Mouse (Mus musculus): Measurements from ENCODE around the gene Agap3. TPM values are rescaled to one million over a fixed set of nuclear protein-coding genes. Genes with fewer than 3 reads are reported as not detected.

The Agap3 gene
- 41.7 and 46.5 TPM in 2 replicates for polyA plus RNA-seq (2014; fragmentation: Nextera tagmentation; extraction: Ambion mirVana)

DNA sequence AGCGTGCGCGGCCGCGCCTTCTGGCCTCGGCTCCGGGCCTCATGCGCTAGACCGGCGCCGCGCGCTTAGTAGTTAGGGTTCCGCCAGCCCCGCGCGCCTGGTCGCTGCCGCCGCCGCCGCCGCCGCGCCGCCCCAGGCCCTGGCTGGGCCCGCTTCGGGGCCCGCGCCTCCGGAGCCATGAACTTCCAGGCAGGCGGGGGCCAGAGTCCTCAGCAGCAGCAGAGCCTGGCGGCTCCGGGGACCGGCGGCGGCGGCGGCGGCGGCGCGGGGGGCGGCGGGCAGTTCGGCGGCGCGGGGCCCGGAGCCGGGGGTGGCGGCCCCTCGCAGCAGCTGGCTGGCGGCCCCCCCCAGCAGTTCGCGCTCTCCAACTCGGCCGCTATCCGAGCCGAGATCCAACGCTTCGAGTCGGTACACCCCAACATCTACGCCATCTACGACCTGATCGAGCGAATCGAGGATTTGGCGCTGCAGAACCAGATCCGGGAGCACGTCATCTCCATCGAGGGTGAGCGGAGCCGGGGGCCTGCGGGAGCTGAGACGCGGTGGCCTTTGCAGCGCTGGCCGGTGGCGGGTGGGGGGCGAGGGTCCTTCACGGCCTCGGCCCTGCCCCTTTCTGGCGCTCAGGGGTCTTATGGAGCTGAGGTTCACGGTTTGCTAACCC lies at the start of gene Agap3:
Agap3 (plus strand) TSS at position 148 of the 661 bp plus-strand sequence.
- Histone ChIP-seq H3K27ac (ENCODE audit: low read depth) (peak within 1 kb of the TSS; percentile 78), H3K9ac (peak within 1 kb of the TSS; percentile 89), H3K4me3 (ENCODE audit: low read depth, low read length) (peak within 1 kb of the TSS; percentile 80), H3K9me3 (ENCODE audit: low read depth, low read length) (no peaks in the 10 kb centered on the region), H3K36me3 (ENCODE audit: insufficient read depth) (no peaks in the 10 kb centered on the region), H3K27me3 (ENCODE audit: insufficient read depth, low read length) (no peaks in the 10 kb centered on the region), H3K4me2 (peak within 1 kb of the TSS; percentile 96), H3K4me1 (ENCODE audit: insufficient read depth) (peaks cover 25% of the 10 kb centered on the region)
- TF ChIP-seq CTCF (IDR thresholded peaks at IDR 0.05; ENCODE audit: low read depth): no peak
- DNase-seq (peak; percentile 58), ATAC-seq (ENCODE audit: insufficient read depth) (0 out of 2 replicates have a peak, but pooled peaks have one; percentile 1)
- WGBS: under 1% methylated on average over 59 of the region's 85 CpGs

DNA sequence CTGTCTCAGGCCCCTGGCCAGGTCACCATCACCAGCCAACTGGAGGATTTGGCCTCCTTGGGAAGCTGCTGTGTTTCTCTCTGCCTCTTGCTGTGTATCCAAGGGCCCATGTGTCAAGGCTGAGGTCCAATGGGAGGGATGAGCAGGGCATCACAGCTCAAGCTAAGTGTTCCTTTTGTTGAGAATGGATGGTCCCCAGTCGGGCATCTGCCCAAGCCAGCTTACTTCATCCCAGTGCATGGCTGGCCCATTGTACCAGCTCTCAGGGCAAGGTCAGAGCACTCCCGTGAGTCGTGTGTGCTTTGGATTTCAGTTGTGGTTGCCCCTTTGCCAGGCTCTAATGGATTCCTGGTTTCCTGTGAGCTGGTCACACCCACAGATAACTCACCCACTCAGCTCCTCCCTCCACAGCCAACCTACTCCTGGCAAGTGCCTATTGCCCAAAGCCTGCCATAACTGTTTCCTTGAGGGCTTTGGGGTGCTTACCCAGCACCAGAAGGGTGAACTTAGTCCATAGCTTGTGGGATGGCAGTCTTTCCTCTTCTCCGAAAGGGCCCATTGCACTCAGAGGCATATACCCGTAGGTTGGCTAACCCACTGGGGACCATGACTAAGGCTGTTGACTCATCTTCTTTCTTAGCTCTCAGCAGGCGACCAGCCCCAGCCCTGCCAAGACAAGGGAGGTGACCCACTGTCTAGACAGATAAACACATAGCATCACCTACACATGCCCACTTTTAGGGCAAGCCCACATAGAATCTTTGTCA lies 47.2 kb upstream of the Agap3 start:
- WGBS: 83% methylated on average over 6 of the region's 6 CpGs
- TF ChIP-seq CTCF (IDR thresholded peaks at IDR 0.05; ENCODE audit: low read depth): no peak
- Histone ChIP-seq H3K4me3 (ENCODE audit: low read depth, low read length) (no peak overlapping the region), H3K27me3 (ENCODE audit: insufficient read depth, low read length) (no peaks in the 10 kb centered on the region), H3K36me3 (ENCODE audit: insufficient read depth) (peaks cover 51% of the 10 kb centered on the region; the same call in 1 of the 2 replicates), H3K27ac (ENCODE audit: low read depth) (no peak overlapping the region), H3K4me1 (ENCODE audit: insufficient read depth) (no peaks in the 10 kb centered on the region), H3K4me2 (no peak overlapping the region), H3K9ac (no peak overlapping the region), H3K9me3 (ENCODE audit: low read depth, low read length) (no peaks in the 10 kb centered on the region)
- ATAC-seq (ENCODE audit: insufficient read depth): no peak
- DNase-seq: no peak

DNA sequence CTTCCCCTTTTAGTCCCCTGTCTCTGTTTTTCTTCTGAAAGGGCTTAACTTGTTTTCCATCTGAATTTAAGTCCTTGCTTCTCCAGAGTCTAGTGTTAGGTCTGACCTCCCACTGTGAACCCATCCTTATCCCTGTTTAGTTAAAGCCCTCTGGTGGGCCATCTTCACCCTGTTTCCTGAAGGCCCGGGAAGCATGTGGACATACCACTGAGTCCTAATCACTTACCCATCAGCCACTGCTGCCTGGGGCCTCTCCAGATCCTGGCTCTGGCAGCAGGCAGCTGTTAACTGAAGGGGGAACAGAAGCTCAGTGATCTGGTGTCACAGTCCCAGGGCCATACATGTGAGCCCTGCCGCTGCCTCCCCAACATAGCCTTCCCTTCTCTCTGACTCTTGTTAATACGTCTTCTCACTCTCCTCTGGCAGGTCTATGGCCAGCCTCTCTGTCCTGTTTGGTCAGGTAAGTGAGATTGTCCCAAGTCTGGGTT lies 46.5 kb upstream of the Agap3 start:
- H3K27me3 ChIP-seq (ENCODE audit: insufficient read depth, low read length): no peaks in the 10 kb centered on the region
- no peaks in the 10 kb centered on the region for H3K9me3 ChIP-seq (ENCODE audit: low read depth, low read length)
- peaks cover 51% of the 10 kb centered on the region; the same call in 1 of the 2 replicates for H3K36me3 ChIP-seq (ENCODE audit: insufficient read depth)
- ATAC-seq (ENCODE audit: insufficient read depth) (no peak), DNase-seq (no peak)
- no peak for TF ChIP-seq CTCF (IDR thresholded peaks at IDR 0.05; ENCODE audit: low read depth)
- no peak overlapping the region for H3K4me2 ChIP-seq
- H3K27ac ChIP-seq (ENCODE audit: low read depth): no peak overlapping the region
- H3K4me3 ChIP-seq (ENCODE audit: low read depth, low read length): no peak overlapping the region
- H3K9ac ChIP-seq: no peak overlapping the region
- 66% methylated on average over 3 of the region's 3 CpGs for WGBS
- H3K4me1 ChIP-seq (ENCODE audit: insufficient read depth): no peaks in the 10 kb centered on the region

DNA sequence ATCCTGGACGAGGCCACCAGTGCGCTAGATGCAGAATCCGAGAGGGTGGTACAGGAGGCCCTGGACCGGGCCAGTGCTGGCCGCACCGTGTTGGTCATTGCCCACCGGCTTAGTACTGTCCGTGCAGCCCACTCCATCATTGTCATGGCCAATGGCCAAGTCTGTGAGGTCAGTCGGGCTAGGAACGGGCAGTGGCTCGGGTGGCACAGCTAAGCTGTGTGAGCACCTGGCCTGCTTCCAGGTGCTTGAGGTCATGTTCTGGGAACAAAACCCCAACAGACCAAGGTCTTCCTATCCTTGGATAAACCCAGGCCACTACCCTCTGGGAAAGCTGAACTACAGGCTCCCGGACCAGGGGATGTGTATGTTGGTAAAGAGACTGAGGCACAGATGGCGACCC lies 43.3 kb upstream of the Agap3 start:
- WGBS: 86% methylated on average over 13 of the region's 13 CpGs
- H3K36me3 ChIP-seq (ENCODE audit: insufficient read depth): peaks cover 27% of the 10 kb centered on the region; the same call in 1 of the 2 replicates
- no peak for ATAC-seq (ENCODE audit: insufficient read depth)

DNA sequence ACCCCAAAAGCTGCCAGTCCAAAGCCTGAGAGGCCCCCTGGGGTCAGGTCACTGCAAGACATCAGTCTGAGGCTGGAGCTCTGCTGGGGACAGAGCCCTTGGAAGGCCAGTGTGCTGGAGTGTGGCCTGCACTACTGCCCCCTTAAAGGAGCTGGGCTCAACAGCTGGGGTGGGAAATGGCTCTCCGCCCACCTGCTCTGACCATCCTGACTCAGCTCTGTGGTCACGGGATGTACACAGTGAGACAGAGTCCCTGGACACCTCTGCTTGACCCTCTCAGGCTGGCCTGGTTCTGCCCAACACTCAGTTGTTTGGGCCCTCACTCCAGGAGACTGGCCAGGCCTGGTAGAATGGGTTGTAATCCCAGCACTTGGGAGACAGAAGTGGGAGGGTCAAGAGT lies 42.5 kb upstream of the Agap3 start:
- no peak for DNase-seq
- Histone ChIP-seq H3K4me2 (no peak overlapping the region), H3K9me3 (ENCODE audit: low read depth, low read length) (no peaks in the 10 kb centered on the region), H3K27ac (ENCODE audit: low read depth) (no peak overlapping the region), H3K4me1 (ENCODE audit: insufficient read depth) (no peaks in the 10 kb centered on the region), H3K4me3 (ENCODE audit: low read depth, low read length) (no peak overlapping the region), H3K36me3 (ENCODE audit: insufficient read depth) (peaks cover 26% of the 10 kb centered on the region; the same call in 1 of the 2 replicates), H3K9ac (no peak overlapping the region), H3K27me3 (ENCODE audit: insufficient read depth, low read length) (0 out of 2 replicates have a peak, but pooled peaks cover 5% of the 10 kb centered on the region)
- no peak for ATAC-seq (ENCODE audit: insufficient read depth)
- TF ChIP-seq CTCF (IDR thresholded peaks at IDR 0.05; ENCODE audit: low read depth): no peak
- 73% methylated on average over 2 of the region's 2 CpGs for WGBS

More for the DNA sequence above, 43.3 kb upstream of the Agap3 start:
- DNase-seq: no peak
- H3K9me3 ChIP-seq (ENCODE audit: low read depth, low read length): no peaks in the 10 kb centered on the region
- H3K9ac ChIP-seq: no peak overlapping the region
- no peak overlapping the region for H3K4me2 ChIP-seq
- H3K27me3 ChIP-seq (ENCODE audit: insufficient read depth, low read length): no peaks in the 10 kb centered on the region
- H3K4me1 ChIP-seq (ENCODE audit: insufficient read depth): no peaks in the 10 kb centered on the region
- TF ChIP-seq CTCF (IDR thresholded peaks at IDR 0.05; ENCODE audit: low read depth): no peak
- no peak overlapping the region for H3K4me3 ChIP-seq (ENCODE audit: low read depth, low read length)
- no peak overlapping the region for H3K27ac ChIP-seq (ENCODE audit: low read depth)

DNA sequence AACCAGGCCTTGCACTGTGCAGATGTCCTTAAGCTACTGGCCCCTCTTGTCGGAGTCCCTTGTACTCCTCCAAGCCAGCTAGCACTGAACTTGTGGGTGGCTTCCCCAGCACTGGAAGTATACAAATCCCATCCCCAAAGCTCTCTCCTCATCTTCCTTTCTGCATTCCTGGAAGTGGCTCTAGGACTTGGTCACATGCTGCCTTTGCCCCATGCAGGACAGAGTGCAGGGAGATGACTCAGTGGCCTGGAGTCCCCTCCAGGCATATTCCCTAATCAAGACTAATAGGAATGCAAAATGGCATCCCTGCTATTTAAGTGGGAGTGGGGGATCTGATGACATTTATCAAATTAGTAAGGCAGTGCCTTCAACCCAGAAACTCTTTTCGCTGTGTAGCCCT lies 39.9 kb upstream of the Agap3 start:
- Histone ChIP-seq H3K4me3 (ENCODE audit: low read depth, low read length) (no peak overlapping the region), H3K9ac (no peak overlapping the region), H3K9me3 (ENCODE audit: low read depth, low read length) (no peaks in the 10 kb centered on the region), H3K36me3 (ENCODE audit: insufficient read depth) (peaks cover 15% of the 10 kb centered on the region; the same call in 1 of the 2 replicates), H3K4me2 (no peak overlapping the region), H3K27ac (ENCODE audit: low read depth) (no peak overlapping the region), H3K4me1 (ENCODE audit: insufficient read depth) (no peaks in the 10 kb centered on the region), H3K27me3 (ENCODE audit: insufficient read depth, low read length) (0 out of 2 replicates have a peak, but pooled peaks cover 5% of the 10 kb centered on the region)
- ATAC-seq (ENCODE audit: insufficient read depth): no peak
- no peak for DNase-seq
- WGBS: 85% methylated on average over 2 of the region's 2 CpGs
- no peak for TF ChIP-seq CTCF (IDR thresholded peaks at IDR 0.05; ENCODE audit: low read depth)

Data from lung, embryonic 14.5 days (tissue).